Mouse (Mus musculus) stomach, postnatal 0 days (tissue): Measurements from ENCODE around the gene Trpm8. TPM values are rescaled to one million over a fixed set of nuclear protein-coding genes. Genes with fewer than 3 reads are reported as not detected.

ENCODE experiments used
- ATAC-seq: fragments of 200-750 bp; cut with Nextera tagmentation; 2 replicates; pipeline ENCODE4 v1.8.0; 2017; ENCODE audit not compliant: low FRiP score, low TSS enrichment
- DNase-seq: peaks from one replicate; pipeline ENCODE4 v3.0.0-alpha.2; 2016; ENCODE audit warnings: low spot score
- H3K27ac ChIP-seq: fragments of 300-500 bp; sonication (generic); replicated peaks from 2 replicates; pipeline ENCODE4 v1.5.1; 2014; ENCODE audit warnings: mild to moderate bottlenecking, control low read depth
- H3K27me3 ChIP-seq: fragments of 300-500 bp; sonication (generic); 2 replicates; pipeline ENCODE4 v1.6.1; 2014; ENCODE audit warnings: low read length; ENCODE audit not compliant: control insufficient read depth, insufficient read depth
- H3K36me3 ChIP-seq: fragments of 300-500 bp; sonication (generic); 2 replicates; pipeline ENCODE4 v1.6.1; 2014; ENCODE audit warnings: low read length, mixed read lengths; ENCODE audit not compliant: control insufficient read depth, insufficient read depth
- H3K4me1 ChIP-seq: fragments of 300-500 bp; sonication (generic); replicated peaks from 2 replicates; pipeline ENCODE4 v1.6.1; 2014; ENCODE audit warnings: antibody characterized with exemption; ENCODE audit not compliant: control insufficient read depth, insufficient read depth
- H3K4me2 ChIP-seq: fragments of 300-500 bp; sonication (generic); replicated peaks from 2 replicates; pipeline ENCODE4 v1.6.1; 2014; ENCODE audit warnings: low read depth, mild to moderate bottlenecking, control low read depth, moderate library complexity
- H3K4me3 ChIP-seq: fragments of 300-500 bp; sonication (generic); 2 replicates; pipeline ENCODE4 v1.5.1; 2014; ENCODE audit warnings: low read depth, low read length, control low read depth
- H3K9ac ChIP-seq: fragments of 300-500 bp; sonication (generic); 2 replicates; pipeline ENCODE4 v1.6.1; 2014; ENCODE audit warnings: mild to moderate bottlenecking, low read length, control low read depth, mixed read lengths
- H3K9me3 ChIP-seq: fragments of 300-500 bp; sonication (generic); 2 replicates; pipeline ENCODE4 v1.6.1; 2016; ENCODE audit warnings: low read length; ENCODE audit not compliant: control insufficient read depth
- CTCF ChIP-seq: IDR thresholded peaks from 2 replicates; pipeline ENCODE4 v1.5.1; 2016; ENCODE audit warnings: antibody characterized with exemption, low read depth, mild to moderate bottlenecking, moderate library complexity
- EP300 ChIP-seq: optimal IDR thresholded peaks from 2 replicates; pipeline ENCODE3; 2016; ENCODE audit warnings: antibody characterized with exemption
- WGBS: fragments of 180-500 bp; shearing (Covaris S2); extraction: QIAGEN DNeasy Blood & Tissue Kit; methylation state at CpG from one replicate; pipeline ENCODE4 v1.1.7; 2014; 5-methylcytosine and 5-hydroxymethylcytosine counted together
- polyA plus RNA-seq: library from polyadenylated mRNA; unstranded; fragments of >200 nt; fragmentation: Nextera tagmentation; extraction: Ambion mirVana; gene quantifications from 2 replicates; pipeline ENCODE4 v1.2.1, GENCODE M21; 2015

Gene Trpm8
- polyA plus RNA-seq, 1 experiment from 2014 or later = 0.06 TPM

- no peak overlapping the region for H3K27ac ChIP-seq
- ATAC-seq = no peak
Observed at GRCm38 (mm10) chr1:88289152-88289551, 11.7 kb downstream of the Trpm8 start.

DNA sequence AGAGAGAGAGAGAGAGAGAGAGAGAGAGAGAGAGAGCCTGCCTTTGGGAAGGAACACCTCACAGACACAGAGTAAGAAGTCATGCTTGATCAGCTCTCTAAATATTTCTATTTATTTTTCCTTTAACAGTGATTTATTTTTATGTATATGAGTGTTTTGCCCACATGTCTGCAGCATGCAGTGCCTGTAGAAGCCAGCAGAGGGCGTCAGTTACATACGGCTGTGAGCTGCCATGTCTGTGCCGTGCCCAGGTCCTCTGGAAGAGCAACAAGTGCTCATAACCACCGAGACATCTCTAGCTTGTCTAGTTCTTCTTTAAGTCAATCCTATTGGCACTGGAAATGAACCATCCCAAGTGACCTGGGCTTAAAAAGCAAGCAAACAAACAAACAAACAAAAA lies 12.5 kb downstream of the Trpm8 start:
- H3K9me3 ChIP-seq = 0 out of 2 replicates have a peak, but pooled peaks cover 9% of the 10 kb centered on the region
- ATAC-seq (no peak), DNase-seq (peak; percentile 78)

More at GRCm38 (mm10) chr1:88289152-88289551, 11.7 kb downstream of the Trpm8 start:
- H3K9me3 ChIP-seq = 0 out of 2 replicates have a peak, but pooled peaks cover 9% of the 10 kb centered on the region
- no peaks in the 10 kb centered on the region for H3K4me1 ChIP-seq
- 44% methylated on average over 2 of the region's 2 CpGs for WGBS
- DNase-seq = no peak
- H3K4me2 ChIP-seq = no peak overlapping the region
- no peaks in the 10 kb centered on the region for H3K27me3 ChIP-seq
- H3K4me3 ChIP-seq = no peak overlapping the region
- no peaks in the 10 kb centered on the region for H3K36me3 ChIP-seq
- TF ChIP-seq CTCF (no peak), EP300 (no peak)
- H3K9ac ChIP-seq = no peak overlapping the region

GRCm38 (mm10) chr1:88290511-88290910 lies 13.1 kb downstream of the Trpm8 start:
- Histone ChIP-seq H3K27ac (no peak overlapping the region), H3K4me2 (no peak overlapping the region), H3K36me3 (no peaks in the 10 kb centered on the region), H3K9me3 (0 out of 2 replicates have a peak, but pooled peaks cover 9% of the 10 kb centered on the region), H3K4me1 (no peaks in the 10 kb centered on the region), H3K4me3 (no peak overlapping the region), H3K27me3 (no peaks in the 10 kb centered on the region), H3K9ac (no peak overlapping the region)
- no peak for DNase-seq
- no peak for ATAC-seq
- 62% methylated on average over 1 of the region's 1 CpGs for WGBS
- TF ChIP-seq EP300 = no peak
- TF ChIP-seq CTCF = no peak

More for the DNA sequence above, 12.5 kb downstream of the Trpm8 start:
- H3K27ac ChIP-seq = no peak overlapping the region
- no peak overlapping the region for H3K4me2 ChIP-seq
- WGBS = 42% methylated on average over 4 of the region's 4 CpGs
- H3K4me3 ChIP-seq = no peak overlapping the region
- no peak for TF ChIP-seq EP300
- TF ChIP-seq CTCF = peak; percentile 78
- H3K9ac ChIP-seq = no peak overlapping the region
- no peaks in the 10 kb centered on the region for H3K4me1 ChIP-seq
- no peaks in the 10 kb centered on the region for H3K36me3 ChIP-seq
- H3K27me3 ChIP-seq = no peaks in the 10 kb centered on the region

GRCm38 (mm10) chr1:88291409-88292005 lies 14.0 kb downstream of the Trpm8 start:
- 58% methylated on average over 3 of the region's 3 CpGs for WGBS

DNA sequence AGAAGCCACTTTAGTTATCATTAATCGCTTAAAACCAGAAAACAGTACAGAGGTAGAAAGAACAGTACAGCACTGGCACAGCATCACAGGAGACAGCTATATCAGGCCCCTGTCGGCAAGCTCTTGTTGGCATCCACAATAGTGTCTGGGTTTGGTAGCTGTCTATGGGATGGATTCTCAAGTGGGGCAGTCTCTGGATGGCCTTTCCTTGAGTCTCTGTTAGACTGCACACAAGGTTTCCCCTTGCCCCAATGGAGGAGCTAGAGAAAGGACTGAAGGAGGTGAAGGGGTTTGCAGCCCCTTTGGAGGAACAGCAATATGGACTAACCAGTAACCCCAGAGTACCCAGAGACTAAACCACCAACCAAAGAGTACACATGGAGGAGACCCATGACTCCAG lies 14.6 kb downstream of the Trpm8 start:
- Histone ChIP-seq H3K9ac (no peak overlapping the region), H3K4me3 (no peak overlapping the region), H3K36me3 (no peaks in the 10 kb centered on the region), H3K27me3 (no peaks in the 10 kb centered on the region), H3K4me1 (no peaks in the 10 kb centered on the region), H3K27ac (no peak overlapping the region), H3K9me3 (peaks cover 15% of the 10 kb centered on the region; the same call in 1 of the 2 replicates), H3K4me2 (no peak overlapping the region)
- WGBS = 54% methylated on average over 2 of the region's 2 CpGs
- DNase-seq (peak; percentile 21), ATAC-seq (no peak)
- TF ChIP-seq CTCF = no peak
- TF ChIP-seq EP300 = no peak

More at GRCm38 (mm10) chr1:88291409-88292005, 14.0 kb downstream of the Trpm8 start:
- TF ChIP-seq CTCF (no peak), EP300 (no peak)
- Histone ChIP-seq H3K9me3 (peaks cover 13% of the 10 kb centered on the region; the same call in 1 of the 2 replicates), H3K4me2 (no peak overlapping the region), H3K27ac (no peak overlapping the region), H3K9ac (no peak overlapping the region), H3K4me1 (no peaks in the 10 kb centered on the region), H3K36me3 (no peaks in the 10 kb centered on the region), H3K27me3 (no peaks in the 10 kb centered on the region), H3K4me3 (no peak overlapping the region)
- DNase-seq (peak; percentile 14), ATAC-seq (no peak)

GRCm38 (mm10) chr1:88294650-88295049 lies 17.2 kb downstream of the Trpm8 start:
- ATAC-seq = no peak
- TF ChIP-seq EP300 (no peak), CTCF (no peak)

More at GRCm38 (mm10) chr1:88294650-88295049, 17.2 kb downstream of the Trpm8 start:
- no peak overlapping the region for H3K9ac ChIP-seq
- WGBS = 18% methylated on average over 1 of the region's 1 CpGs
- H3K36me3 ChIP-seq = no peaks in the 10 kb centered on the region
- H3K9me3 ChIP-seq = peaks cover 29% of the 10 kb centered on the region
- no peaks in the 10 kb centered on the region for H3K27me3 ChIP-seq
- no peak overlapping the region for H3K27ac ChIP-seq
- no peaks in the 10 kb centered on the region for H3K4me1 ChIP-seq
- H3K4me2 ChIP-seq = no peak overlapping the region
- DNase-seq = peak; percentile 17
- H3K4me3 ChIP-seq = no peak overlapping the region
